Mouse (Mus musculus) large intestine, adult 2 months (tissue): Measurements from ENCODE around the gene Sele. TPM values are rescaled to one million over a fixed set of nuclear protein-coding genes. Genes with fewer than 3 reads are reported as not detected.
"Not testable (repeated sequence)": the region's sequence is repeated elsewhere in the genome, so short reads cannot be mapped to it uniquely, and the experiment has no call there.

Experiments
- DNase-seq: peaks from one replicate; pipeline ENCODE4 v3.0.0-alpha.2; 2012; ENCODE audit warnings: low read depth, low spot score
- WGBS: fragments of 180-500 bp; shearing (Covaris S2); methylation state at CpG from one replicate; pipeline ENCODE4 v1.1.7; 2018; 5-methylcytosine and 5-hydroxymethylcytosine counted together
- polyA plus RNA-seq: library from polyadenylated mRNA; depleted of rRNA; stranded (reverse); fragments of >200 nt; gene quantifications from 2 replicates; pipeline ENCODE4 v1.2.3, GENCODE M21; 2012; rRNA removed

Sele gene
- polyA plus RNA-seq, result 0.08 TPM in 1 of 2 replicates, not detected in the other

DNA sequence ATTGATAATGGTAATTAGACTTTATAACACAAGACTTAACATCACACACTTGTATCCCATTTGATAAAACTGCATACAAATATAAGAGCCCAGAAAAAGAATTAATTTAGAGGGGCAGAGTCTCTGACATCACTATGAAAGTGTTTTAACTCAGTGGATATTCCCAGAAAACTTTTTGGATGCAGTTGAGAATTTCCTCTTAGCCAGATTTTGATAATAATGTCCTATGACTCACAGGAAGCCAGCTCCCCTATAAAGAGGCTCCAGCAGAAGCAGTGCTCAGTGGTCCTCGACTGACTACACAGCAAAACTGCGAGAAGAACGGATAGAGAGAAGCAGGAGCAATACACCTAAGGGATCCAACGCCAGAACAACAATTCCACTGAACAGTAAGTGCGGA lies at the start of gene Sele:
Gene Sele (plus strand): TSS at position 301 of the 400 bp plus-strand sequence.
- no peak for DNase-seq
- WGBS, result 65% methylated on average over 5 of the region's 5 CpGs

DNA sequence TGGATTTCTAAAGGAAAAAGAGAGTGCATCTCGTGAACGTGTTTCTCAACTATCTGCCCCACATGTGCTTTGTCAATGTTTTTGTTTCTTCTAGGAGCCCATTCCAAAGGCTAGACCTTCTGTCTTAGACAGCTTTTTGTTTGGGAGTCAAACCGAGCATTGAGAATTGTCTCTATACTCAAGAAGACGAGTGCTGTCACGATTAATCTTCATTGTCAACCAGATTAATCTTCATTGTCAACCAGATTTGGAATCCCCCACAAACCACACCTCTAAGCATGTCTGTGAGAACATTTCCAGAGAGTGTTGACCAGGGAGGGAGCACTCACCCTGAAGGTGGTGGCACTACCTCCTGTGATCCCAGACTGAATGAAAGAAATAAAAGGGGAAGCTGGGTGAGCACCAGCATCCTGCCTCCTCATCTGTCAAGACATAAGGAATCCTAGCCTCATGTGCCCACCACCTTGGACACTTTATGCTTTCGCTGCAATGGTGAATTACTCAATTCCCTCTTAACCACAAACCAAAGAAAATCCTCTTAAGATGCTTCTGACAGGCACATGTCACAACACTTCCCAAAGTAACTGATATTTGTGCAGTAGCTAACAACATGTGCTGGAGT lies 46.1 kb upstream of the Sele start:
- 80% methylated on average over 6 of the region's 6 CpGs for WGBS
- no peak for DNase-seq

DNA sequence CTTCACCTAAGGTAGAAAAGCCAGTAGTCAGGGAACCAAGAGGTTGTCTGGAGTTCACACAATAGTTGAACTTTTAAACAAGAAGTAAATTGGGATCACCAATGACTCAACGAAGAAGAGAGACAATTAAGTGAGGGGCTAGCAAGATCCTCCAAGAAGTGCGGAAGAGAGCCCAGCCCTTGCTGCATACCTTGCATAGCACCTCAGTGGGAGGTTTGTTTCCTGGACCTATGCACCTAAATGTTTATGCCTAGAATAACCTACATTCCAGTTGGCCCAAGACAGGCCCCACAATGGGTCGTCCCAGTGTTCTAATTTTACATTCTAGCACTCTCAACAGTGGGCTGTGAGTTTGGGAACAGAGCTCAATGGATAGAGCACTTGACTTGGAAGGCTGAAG lies 43.7 kb upstream of the Sele start:
- WGBS, result 65% methylated on average over 3 of the region's 3 CpGs
- no peak for DNase-seq

DNA sequence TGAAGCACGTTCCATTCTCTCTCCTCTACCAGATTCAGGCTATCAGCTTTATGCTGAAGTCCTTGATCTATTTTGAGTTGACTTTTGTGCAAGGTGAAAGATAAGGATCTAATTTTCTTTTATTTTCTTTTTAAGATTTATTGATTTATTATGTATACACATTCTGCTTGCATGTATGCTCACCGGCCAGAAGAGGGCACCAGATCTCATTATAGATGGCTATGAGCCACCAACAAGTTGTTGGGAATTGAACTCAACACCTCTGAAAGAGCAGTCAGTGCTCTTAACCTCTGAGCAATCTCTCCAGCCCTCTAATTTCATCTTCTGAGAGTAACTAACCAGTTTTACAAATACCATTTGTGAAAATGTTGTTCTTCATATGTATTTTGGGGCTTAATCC lies 38.8 kb upstream of the Sele start:
- WGBS, result 25% methylated on average over 2 of the region's 2 CpGs
- no peak for DNase-seq

DNA sequence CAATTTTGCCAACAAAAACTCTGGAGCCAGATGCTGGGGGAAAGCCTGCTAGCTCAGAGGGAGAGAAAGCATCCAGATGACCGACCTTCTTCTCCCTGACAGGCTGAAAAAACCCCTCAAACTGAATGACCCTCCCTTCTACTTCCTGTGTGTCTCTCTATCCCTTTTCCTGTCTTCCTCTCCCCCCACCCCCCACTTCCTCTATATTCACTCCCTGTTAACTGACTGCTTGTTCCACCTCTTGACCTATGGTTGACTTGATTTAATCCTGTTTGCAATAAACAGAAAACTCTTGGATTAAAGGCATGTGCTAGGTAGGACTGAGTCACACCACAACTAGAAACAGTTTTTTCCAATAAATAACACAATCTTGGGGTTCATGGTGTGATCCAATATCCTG lies 33.4 kb upstream of the Sele start:
- 48% methylated on average over 1 of the region's 1 CpGs for WGBS
- DNase-seq, result no peak

DNA sequence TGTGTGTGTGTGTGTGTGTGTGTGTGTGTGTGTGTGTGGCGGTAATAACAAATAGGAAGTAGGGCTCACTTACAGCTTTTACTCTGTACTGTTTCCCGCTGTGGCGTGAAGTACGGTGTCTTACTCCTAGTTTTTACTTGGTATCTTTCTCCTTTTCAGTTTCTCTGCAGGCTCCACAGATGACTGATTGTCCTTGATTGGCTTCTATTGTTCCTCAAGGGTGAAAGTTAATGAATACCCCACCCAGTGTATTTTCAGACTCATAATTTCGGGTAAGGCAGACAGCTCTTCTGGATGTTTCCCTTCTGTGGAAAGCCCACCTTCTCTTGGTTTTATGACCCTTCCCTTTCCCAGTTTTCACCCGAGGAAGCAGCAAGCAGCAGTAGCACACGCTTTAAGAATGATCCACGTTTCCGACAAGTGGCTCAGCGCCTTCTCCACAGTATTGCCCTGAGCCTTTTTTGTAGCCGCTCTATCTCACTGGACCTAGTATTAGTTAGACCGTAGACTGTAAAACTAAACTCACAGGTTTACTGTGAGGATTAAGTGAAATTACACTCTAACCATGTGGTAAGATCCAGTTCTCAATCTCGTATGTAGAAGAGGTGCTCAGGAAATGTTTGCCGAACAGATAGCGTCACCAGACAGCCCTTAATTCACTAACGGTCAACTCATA lies 29.7 kb upstream of the Sele start:
- no peak for DNase-seq
- 71% methylated on average over 16 of the region's 16 CpGs for WGBS

DNA sequence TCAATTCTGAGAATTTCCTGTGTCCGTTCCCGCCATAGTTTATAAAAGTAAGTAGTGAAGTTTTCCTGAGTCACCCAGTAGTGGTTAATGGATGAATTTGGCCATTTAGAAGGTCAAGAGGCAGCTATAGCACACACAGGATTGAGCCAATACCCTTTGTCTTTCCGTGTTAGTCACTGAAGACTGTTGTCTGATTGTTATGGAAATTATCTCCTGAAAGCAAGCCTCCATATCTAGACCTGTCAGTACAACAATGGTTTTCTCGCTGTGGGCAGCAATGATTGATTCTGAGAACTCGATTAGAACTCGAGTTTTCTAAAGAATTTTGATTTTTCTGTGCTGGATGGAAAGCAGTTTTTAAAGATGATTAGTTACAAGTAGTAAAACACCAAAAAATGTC lies 28.2 kb upstream of the Sele start:
- WGBS, result 83% methylated on average over 6 of the region's 6 CpGs
- DNase-seq, result no peak

DNA sequence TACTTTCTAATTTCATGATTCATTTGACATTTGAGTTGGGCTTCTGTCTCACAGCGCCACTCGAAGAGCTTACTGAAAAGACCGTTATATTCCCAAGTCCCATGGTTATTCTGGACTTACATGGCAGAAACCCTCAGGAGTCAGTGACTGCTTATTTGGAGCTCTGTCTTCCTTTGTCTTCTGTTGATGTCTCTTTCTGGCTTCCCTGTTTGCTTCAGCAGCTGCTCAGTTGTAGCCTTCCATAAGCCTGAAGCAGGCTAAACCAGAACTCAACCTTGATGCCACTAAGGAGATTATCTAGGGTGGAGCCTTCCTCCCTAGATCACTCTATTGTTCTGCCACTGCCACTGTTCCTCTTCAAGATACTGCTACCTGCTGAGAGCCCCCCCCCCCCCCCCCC lies 27.3 kb upstream of the Sele start:
- 84% methylated on average over 3 of the region's 3 CpGs for WGBS
- DNase-seq, result not testable (repeated sequence)

DNA sequence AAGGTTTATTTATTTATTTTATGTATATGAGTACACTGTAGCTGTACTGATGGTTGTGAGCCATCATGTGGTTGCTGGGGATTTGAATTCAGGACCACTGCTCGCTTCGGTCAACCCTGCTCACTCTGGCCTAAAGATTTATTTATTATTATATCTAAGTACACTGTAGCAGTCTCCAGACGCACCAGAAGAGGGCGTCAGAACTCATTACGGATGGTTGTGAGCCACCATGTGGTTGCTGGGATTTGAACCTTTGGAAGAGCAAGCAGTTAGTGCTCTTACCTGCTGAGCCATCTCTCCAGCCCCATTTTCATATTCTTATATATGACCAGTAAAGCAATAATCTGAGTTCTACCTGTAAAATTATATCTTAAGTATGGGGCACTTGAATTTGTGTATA lies 25.9 kb upstream of the Sele start:
- DNase-seq, result not testable (repeated sequence)
- 85% methylated on average over 5 of the region's 5 CpGs for WGBS

DNA sequence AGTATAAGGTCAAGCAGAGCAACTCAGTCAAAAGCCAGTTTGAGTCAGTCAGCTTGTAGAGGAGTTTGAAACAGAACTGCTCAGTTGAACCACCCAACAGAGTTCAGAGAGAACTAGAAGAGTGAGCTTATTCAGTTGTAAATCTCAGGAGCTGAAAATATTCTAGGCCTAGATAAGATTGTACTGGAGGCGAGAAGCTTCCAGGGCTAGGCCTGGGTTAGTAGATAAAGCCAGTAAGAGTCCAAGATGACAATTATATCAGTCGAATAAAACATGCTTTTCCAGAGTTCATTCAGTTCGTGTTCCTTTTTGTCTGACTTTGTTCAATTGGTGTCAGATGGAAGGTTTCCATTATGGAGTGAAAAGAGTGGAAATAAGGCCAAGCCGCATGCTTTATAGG lies 22.3 kb upstream of the Sele start:
- no peak for DNase-seq
- WGBS, result 89% methylated on average over 4 of the region's 4 CpGs

DNA sequence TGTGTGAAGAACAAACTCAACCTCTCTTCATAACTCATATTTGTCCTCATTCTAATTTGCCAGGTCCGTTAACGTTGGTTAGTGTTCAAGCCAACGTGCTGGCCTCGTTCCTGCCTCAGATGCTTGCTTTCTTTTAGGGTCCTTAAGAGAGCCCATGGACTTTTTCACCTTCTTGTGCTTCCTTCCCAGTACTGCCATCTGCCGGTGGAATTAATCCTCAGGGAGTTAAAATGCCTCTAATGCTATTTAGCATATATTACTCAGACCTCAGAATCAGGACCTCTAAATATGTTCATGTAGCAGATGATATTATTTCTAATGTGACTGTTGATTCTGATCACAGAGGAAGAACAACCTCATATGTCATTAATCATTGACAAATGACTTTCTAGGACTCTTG lies 20.6 kb upstream of the Sele start:
- no peak for DNase-seq

DNA sequence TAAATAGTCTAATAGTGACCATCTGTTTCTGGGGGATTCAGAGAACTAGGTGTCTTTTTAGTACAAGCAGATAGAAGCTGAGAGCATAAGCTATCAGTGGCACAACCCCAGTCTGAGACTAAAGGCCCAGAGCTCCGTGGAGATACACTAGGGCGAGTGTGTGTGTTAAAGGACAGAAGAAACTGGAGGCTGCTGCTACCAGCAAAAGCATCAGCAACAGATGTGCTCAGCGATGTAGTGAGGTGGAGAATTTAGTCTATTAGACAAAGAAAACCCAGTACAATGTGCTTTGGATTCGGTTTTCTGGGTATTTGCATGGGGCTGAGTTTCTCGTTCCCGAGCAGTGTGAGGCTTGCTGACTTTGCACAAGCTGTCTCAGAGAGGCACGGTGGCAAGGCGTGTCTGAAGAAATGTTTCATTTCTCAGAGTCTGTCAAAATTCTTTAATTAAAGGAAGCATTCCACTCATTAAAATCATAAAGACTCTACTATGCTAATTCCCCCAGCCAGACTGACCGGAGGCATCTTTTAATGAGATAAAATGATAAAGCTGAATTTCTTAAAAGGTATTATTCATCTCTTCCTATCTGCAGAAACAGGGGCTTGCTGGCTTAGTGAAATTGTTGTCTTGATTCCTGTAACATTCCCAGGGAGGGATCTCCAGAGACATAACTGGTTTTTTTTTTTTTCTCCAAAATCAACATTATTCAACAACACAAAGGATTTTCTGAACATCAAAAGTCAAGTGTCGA lies 7.5 kb upstream of the Sele start:
- 81% methylated on average over 10 of the region's 10 CpGs for WGBS
- DNase-seq, result no peak

More for the DNA sequence above, 20.6 kb upstream of the Sele start:
- 67% methylated on average over 5 of the region's 5 CpGs for WGBS

DNA sequence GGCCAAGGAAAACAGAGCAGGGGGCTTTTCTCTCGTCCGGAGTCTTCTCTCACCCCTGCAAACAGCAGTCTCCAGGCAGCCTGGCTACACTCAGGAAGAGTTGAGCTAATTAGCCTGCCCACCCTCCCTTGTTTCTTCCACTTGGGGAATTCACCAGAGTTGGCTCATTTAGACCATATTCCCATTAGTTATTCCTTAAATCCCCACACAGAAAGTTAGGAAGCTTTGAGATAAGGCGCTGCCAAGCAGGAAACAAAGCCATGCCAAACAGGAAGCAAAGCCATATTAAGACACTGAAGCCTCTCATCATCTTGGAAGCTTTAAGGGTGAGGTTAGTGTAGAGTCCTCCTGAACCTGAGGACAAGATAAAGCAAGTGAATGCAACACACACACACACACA lies 4.5 kb upstream of the Sele start:
- 48% methylated on average over 3 of the region's 3 CpGs for WGBS
- no peak for DNase-seq

DNA sequence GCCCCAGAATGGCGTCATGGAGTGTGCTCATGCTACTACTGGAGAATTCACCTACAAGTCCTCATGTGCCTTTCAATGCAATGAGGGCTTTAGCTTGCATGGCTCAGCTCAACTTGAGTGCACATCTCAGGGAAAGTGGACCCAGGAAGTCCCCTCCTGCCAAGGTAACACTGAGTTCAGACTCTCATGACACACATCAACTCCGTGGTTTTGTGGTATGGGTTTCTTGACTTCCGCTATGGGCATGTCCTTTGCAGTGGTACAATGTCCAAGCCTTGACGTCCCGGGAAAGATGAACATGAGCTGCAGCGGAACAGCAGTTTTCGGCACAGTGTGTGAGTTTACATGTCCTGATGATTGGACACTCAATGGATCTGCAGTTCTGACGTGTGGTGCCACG lies 5.5 kb downstream of the Sele start:
- DNase-seq, result no peak
- 88% methylated on average over 9 of the region's 9 CpGs for WGBS

DNA sequence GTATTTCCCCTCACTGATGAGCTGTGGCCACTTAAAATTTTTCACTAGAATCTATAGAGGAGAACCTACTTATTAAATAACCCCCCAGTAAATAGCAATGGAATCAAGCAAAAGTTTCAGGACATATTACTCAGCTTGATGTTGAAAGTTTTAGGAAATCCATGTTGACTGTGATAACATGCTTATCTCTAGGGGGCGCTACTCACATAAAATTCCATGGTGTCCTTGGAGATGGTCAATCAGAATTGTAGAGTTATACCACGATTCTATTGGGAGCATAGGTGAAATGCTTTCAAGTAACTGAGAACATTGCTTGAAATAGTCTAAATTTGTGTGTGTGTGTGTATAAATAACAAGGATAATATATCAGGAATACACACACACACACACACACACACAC lies 6.8 kb downstream of the Sele start:
- 25% methylated on average over 2 of the region's 2 CpGs for WGBS
- no peak for DNase-seq

DNA sequence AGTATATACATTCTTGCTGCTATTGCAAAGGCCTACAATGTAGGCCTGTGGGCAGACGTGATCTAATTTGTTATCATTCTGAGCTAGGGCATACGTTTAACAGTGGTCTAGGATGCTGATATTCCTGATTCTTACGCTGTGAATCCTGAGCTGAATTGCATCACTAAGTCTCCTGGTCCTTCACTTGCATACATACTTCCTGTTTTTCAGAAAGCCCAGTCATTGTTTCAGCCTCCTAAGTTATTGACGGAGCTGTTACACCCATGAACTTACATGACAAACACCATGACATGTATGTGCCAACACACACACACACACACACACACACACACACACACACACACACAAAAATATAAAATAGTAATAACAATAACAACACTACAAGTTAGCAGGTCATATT lies 12.0 kb downstream of the Sele start:
- 85% methylated on average over 4 of the region's 4 CpGs for WGBS
- DNase-seq, result no peak

DNA sequence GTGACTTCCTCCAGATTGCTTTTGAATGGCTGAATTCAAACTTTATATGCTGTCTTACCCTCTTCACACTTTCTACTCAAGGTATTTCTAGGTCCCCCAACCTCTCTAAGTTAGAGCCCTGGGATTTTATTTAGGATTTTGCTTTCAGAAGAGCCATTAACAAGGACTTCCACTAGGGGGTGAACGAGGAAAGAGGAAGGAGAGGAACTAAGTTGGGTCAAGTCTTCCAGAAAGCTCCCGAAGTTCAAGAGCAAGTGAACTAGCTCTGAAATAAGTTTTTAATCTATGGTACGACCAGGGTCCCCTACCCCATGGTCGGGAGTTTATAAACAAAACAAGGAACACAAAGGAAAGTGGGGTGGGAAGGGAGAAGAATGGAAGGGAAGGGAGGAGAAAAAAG lies 13.2 kb downstream of the Sele start:
- WGBS, result 16% methylated on average over 4 of the region's 4 CpGs
- DNase-seq, result no peak

DNA sequence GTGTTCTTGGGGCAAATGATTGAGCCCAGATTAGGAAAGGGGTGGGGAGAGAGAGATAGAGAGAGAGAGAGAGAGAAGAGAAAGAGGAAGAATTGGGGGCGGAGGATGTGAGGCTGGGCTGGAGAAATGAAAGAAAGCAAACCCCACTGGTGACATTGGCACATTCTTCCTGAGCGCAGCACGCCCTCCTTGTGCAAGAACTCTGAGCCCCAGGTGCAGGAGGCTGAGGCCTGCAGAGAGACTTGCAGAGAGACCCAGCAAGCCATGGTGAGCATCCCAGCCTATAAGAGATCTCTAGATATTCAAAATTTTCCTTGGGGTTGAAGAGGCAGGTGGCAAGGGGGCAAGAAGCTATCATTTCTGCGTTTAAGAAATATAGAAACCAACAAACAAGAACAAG lies 13.9 kb downstream of the Sele start, which contains the start of gene Sell:
Gene Sell (plus strand): TSS at position 58 of the 400 bp plus-strand sequence.
- DNase-seq, result no peak

DNA sequence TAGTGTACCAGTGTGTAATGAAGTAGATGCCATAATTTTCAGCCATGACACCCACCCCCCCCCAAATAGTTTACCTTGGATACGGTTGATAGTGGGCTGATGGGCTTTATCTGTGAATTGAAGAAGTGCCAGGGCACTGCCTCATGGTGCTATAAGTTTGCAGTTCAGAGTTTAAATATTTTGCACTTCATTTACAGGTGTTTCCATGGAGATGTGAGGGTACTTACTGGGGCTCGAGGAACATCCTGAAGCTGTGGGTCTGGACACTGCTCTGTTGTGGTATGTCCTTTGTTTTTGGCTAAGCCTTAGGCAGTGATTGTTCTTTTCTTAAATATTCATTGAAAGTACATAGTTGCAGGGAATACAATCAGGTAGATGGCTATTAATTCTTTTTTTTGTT lies 14.8 kb downstream of the Sele start:
- 39% methylated on average over 2 of the region's 2 CpGs for WGBS
- no peak for DNase-seq

More for the DNA sequence above, 13.9 kb downstream of the Sele start, which contains the start of gene Sell:
- WGBS, result 60% methylated on average over 4 of the region's 4 CpGs

DNA sequence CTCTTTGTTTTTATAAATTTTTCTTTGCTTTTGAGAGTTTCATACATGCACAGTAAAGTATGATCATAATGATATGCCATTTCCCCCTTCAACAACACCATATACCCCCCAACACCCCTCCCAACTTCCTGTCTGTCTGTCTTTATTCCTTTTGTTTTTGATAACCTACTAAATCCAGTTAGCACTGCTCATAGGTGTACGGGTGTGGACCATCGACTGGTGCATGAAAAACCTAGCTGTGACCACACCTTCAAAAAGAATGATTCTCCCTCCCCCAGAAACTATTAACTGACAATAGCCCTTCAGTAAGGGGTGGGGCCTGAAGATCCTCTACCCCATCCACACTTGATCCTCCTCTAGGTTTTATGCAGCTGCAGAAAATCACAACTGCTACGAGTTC lies 15.7 kb downstream of the Sele start:
- DNase-seq, result no peak
- 9% methylated on average over 3 of the region's 3 CpGs for WGBS

DNA sequence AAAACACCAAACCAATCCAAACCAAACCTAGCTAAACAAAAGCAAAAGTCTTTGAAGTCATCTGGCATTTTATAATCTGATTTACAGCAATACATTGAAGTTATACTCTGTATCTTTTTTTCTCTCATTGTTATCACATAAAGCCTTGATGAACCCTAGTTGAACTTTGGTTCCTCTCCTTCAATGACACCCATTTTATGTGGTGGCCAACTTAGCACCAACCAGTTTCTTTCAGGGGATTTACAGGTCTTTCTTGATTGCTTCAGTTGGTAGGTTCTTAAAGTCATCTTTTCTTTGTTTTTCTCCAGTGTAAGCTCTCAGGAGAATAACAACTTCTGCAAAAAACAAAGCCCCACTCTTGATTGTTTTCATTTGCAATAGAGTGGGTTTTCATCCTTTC lies 21.2 kb downstream of the Sele start:
- no peak for DNase-seq
